ENCODE assay signal across 18 mouse cellular contexts in the genomic region with DNA sequence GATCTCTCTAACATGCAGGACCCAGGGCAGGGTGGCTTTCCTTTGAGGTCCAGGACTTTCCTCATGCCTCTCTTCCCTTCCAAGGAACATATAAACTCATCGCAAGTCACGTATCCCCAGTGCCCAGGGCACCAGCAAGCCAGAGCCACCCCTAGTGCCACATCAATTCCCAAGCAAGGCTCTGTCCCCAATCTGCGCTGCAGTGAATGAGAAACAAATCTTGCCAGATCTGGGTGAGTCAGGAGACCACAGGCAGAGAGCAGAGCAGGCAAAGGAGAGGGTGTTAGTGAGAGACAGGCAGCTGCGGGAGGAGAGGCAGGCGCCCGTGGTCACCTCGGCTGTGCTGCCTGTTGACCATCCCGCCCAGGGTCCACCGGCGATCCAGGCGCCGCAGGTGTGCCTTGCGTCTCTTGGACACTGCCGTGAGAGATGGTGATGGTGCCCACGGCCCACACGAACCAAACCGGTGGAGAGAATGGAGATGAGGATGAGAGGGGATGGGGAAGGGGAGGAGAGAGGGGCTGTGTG.
A peak's percentile ranks its signal among the peaks of the same experiment; 100 is the strongest.
DNase-seq lines count a peak whose midpoint lies in the region; ATAC-seq and TF ChIP-seq lines count a peak whose summit lies in the region.
"Had no signal": no experiment of that assay in that cellular context is flagged by ENCODE, and none has a peak within 500 bp of the region (broad histone marks: within the 10 kb centered on the region; RNA-seq: fewer than 3 reads in every experiment).

No protein-coding gene starts in this region.

- H3K9me3 ChIP-seq in heart, embryonic 15.5 days (replicated peaks), result no peaks in the 10 kb centered on the region
- no peaks in the 10 kb centered on the region for H3K9me3 ChIP-seq in limb, embryonic 15.5 days
- H3K9me3 ChIP-seq in limb, embryonic 10.5 days (replicated peaks), result no peaks in the 10 kb centered on the region
- no peaks in the 10 kb centered on the region for H3K9me3 ChIP-seq in stomach, postnatal 0 days (ENCODE audit: control insufficient read depth, low read length)
- H3K9me3 ChIP-seq: G1E; heart, embryonic 13.5 days; midbrain, embryonic 12.5 days; neural tube, embryonic 15.5 days had no signal

- peaks cover 45% of the 10 kb centered on the region for H3K4me1 ChIP-seq in heart, embryonic 15.5 days (replicated peaks)
- H3K4me1 ChIP-seq in limb, embryonic 15.5 days, result peaks cover 46% of the 10 kb centered on the region
- H3K4me1 ChIP-seq in limb, embryonic 10.5 days, result peaks cover 17% of the 10 kb centered on the region
- H3K4me1 ChIP-seq in brown adipose tissue, adult 24 weeks (ENCODE audit: control insufficient read depth, insufficient read depth, insufficient read length, low read length), result peaks cover 51% of the 10 kb centered on the region
- H3K4me1 ChIP-seq in stomach, postnatal 0 days (replicated peaks; ENCODE audit: control insufficient read depth, insufficient read depth), result peaks cover 15% of the 10 kb centered on the region
- H3K4me1 ChIP-seq: midbrain, embryonic 12.5 days had no signal

- H3K27ac ChIP-seq in heart, embryonic 15.5 days, result peak overlapping the region; percentile 89
- H3K27ac ChIP-seq in limb, embryonic 15.5 days, result peak overlapping the region; percentile 89; the same call in 1 of the 2 replicates
- no peak overlapping the region for H3K27ac ChIP-seq in limb, embryonic 10.5 days
- H3K27ac ChIP-seq in brown adipose tissue, adult 24 weeks (replicated peaks; ENCODE audit: low read depth, low read length), result peak overlapping the region; percentile 23
- peak overlapping the region; percentile 86 for H3K27ac ChIP-seq in stomach, postnatal 0 days (replicated peaks)
- H3K27ac ChIP-seq: midbrain, embryonic 12.5 days; neural tube, embryonic 15.5 days had no signal

- no peak for DNase-seq in heart, adult 9 months (ENCODE audit: low spot score in 2 of 2)
- DNase-seq in limb, embryonic 10.5 days (ENCODE audit: low spot score), result no peak
- no peak for DNase-seq in stomach, postnatal 0 days (ENCODE audit: low spot score)
- DNase-seq: cerebellum, postnatal 36 days; gastrocnemius, postnatal 36 days; lung, embryonic 14.5 days; right cerebral cortex, postnatal 4 days had no signal

- H3K4me3 ChIP-seq in heart, embryonic 15.5 days, result no peak overlapping the region
- no peak overlapping the region for H3K4me3 ChIP-seq in limb, embryonic 15.5 days
- H3K4me3 ChIP-seq in limb, embryonic 10.5 days, result no peak overlapping the region
- no peak overlapping the region for H3K4me3 ChIP-seq in brown adipose tissue, adult 24 weeks (ENCODE audit: insufficient read depth, low read depth, low read length)
- no peak overlapping the region for H3K4me3 ChIP-seq in stomach, postnatal 0 days (ENCODE audit: low read depth, low read length)
- H3K4me3 ChIP-seq: heart, embryonic 13.5 days; midbrain, embryonic 12.5 days; neural tube, embryonic 15.5 days had no signal

- WGBS in heart, embryonic 15.5 days, result 93% methylated on average over 17 of the region's 17 CpGs
- 95% methylated on average over 17 of the region's 17 CpGs for WGBS in limb, embryonic 15.5 days
- 95% methylated on average over 17 of the region's 17 CpGs for WGBS in limb, embryonic 10.5 days
- WGBS in stomach, postnatal 0 days, result 91% methylated on average over 17 of the region's 17 CpGs

- H3K27me3 ChIP-seq in heart, embryonic 15.5 days, result no peaks in the 10 kb centered on the region
- no peaks in the 10 kb centered on the region for H3K27me3 ChIP-seq in limb, embryonic 15.5 days
- no peaks in the 10 kb centered on the region for H3K27me3 ChIP-seq in limb, embryonic 10.5 days (ENCODE audit: low read depth, poor library complexity, severe bottlenecking)
- no peaks in the 10 kb centered on the region for H3K27me3 ChIP-seq in stomach, postnatal 0 days (ENCODE audit: control insufficient read depth, insufficient read depth, low read length)
- H3K27me3 ChIP-seq: heart, embryonic 13.5 days; midbrain, embryonic 12.5 days; neural tube, embryonic 15.5 days had no signal

- ATAC-seq in heart, embryonic 15.5 days (replicated peaks; ENCODE audit: insufficient number of reproducible peaks, insufficient read depth, low FRiP score, low read depth), result no peak
- ATAC-seq in limb, embryonic 15.5 days (ENCODE audit: insufficient number of reproducible peaks, low FRiP score, low TSS enrichment, low read depth), result no peak
- no peak for ATAC-seq in stomach, postnatal 0 days (ENCODE audit: low FRiP score, low TSS enrichment)
- no peak for ATAC-seq in monocyte, adult 5-6 weeks (replicated peaks; ENCODE audit: insufficient number of reproducible peaks, low FRiP score, low TSS enrichment, poor library complexity, severe bottlenecking)
- ATAC-seq: CD4-positive, CD25-positive, alpha-beta regulatory T cell, adult 4 months; inflammation-experienced regulatory T-cells, adult 6 months had no signal

- no peak for TF ChIP-seq EP300 in stomach, postnatal 0 days (optimal IDR thresholded peaks at IDR 0.05)

- H3K36me3 ChIP-seq in heart, embryonic 15.5 days, result peaks cover 58% of the 10 kb centered on the region
- peaks cover 87% of the 10 kb centered on the region for H3K36me3 ChIP-seq in limb, embryonic 15.5 days
- H3K36me3 ChIP-seq in limb, embryonic 10.5 days, result peaks cover 100% of the 10 kb centered on the region
- H3K36me3 ChIP-seq in stomach, postnatal 0 days (ENCODE audit: control insufficient read depth, insufficient read depth, low read length), result peaks cover 31% of the 10 kb centered on the region
- H3K36me3 ChIP-seq: G1E; neural tube, embryonic 15.5 days had no signal

- H3K9ac ChIP-seq in heart, embryonic 15.5 days, result no peak overlapping the region
- H3K9ac ChIP-seq in limb, embryonic 15.5 days, result no peak overlapping the region
- H3K9ac ChIP-seq in stomach, postnatal 0 days (ENCODE audit: low read length), result no peak overlapping the region
- H3K9ac ChIP-seq: heart, embryonic 13.5 days; lung, embryonic 14.5 days; midbrain, embryonic 12.5 days; neural tube, embryonic 15.5 days had no signal

- H3K4me2 ChIP-seq in heart, embryonic 15.5 days, result no peak overlapping the region
- H3K4me2 ChIP-seq in limb, embryonic 15.5 days, result no peak overlapping the region
- no peak overlapping the region for H3K4me2 ChIP-seq in stomach, postnatal 0 days (replicated peaks; ENCODE audit: low read depth)
- H3K4me2 ChIP-seq: heart, embryonic 13.5 days; liver, embryonic 11.5 days; lung, embryonic 14.5 days; midbrain, embryonic 12.5 days; neural tube, embryonic 15.5 days had no signal

- TF ChIP-seq CTCF in stomach, postnatal 0 days (IDR thresholded peaks at IDR 0.05; ENCODE audit: low read depth), result no peak
